Mouse (Mus musculus) embryo, embryonic 9.5 days (tissue): Measurements from ENCODE around the gene Fam122c.

ENCODE experiments used
- DNase-seq: peaks from one replicate; pipeline ENCODE4 v3.0.0-alpha.2; 2017; ENCODE audit errors: extremely low spot score

The Fam122c gene

DNA sequence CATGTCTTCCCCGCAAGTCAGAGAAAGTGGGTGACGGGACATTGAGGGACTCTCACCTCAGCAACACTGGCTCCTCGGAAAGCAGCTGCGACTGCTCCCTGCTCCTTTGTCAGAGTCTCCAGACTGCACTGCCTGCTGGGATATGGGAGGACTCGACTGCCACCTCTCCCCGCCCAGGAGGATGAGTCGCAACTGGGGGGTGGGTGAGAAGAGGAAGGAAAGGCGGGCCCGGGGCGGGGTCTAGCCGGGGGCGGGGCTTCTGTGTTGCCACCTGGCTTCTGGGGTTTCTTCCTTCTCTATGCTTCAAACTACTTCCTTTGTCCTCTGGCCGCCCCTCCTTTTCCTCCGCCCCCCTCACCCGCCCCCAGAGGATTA is 97.1 kb downstream of the Fam122c start, which contains the start of gene Mospd1:
Gene Mospd1, minus strand, starts transcription at position 137 of the 375 bp plus-strand sequence.
- DNase-seq, result peak; percentile 89
